Mouse (Mus musculus): Measurements from ENCODE around the gene Hoxa5.

DNA sequence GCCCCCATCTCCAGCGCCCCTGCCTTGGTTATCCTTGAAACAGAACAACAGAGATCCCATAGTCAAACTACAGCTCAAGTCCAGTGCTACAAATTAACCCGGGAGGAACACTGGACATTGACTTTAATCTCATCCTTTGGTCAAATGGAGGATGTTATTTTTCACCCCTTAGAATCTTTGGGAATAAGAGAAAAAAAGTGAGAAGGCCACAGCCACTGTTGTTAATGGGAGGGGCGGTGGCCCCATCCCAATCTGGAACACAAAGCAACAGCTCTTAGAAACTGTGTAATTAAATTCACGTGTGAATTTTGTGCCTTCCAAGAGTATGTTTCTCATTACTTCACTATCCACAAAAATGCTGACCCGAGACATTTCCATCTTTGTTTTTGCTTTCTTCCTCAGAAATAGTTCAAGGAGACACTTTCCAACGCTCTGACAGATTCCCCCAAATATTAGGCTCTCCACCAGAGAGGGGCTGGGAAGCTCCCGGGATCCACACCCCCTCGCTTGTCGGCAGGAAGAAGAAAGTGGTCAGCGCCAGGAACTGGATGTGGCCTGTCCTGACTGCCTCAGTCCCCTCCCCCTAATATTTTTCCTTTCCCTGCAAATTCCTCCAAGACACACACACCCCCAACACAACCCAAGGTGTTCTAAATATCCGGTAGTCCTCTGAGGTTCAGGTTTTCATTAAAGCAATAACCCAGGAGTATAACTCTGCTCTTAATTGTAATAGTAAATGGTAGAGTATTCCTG lies 23.3 kb upstream of the Hoxa5 start:
- TF ChIP-seq CTCF (conservative IDR thresholded peaks at IDR 0.05 in 1 of 2, IDR thresholded peaks at IDR 0.05 in 1 of 2; ENCODE audit: low read depth in 2 of 2, low read length in 2 of 2): no peak
- TF ChIP-seq RCOR1 (conservative IDR thresholded peaks at IDR 0.05; ENCODE audit: low read depth, low read length): no peak
- no peak for TF ChIP-seq POLR2A (IDR thresholded peaks at IDR 0.05; ENCODE audit: low read depth, low read length)
- no peak for TF ChIP-seq MEF2A (IDR thresholded peaks at IDR 0.05; ENCODE audit: borderline replicate concordance, low read depth, low read length)
- no peak for TF ChIP-seq USF1 (IDR thresholded peaks at IDR 0.05; ENCODE audit: low read depth, low read length)
- TF ChIP-seq CHD2 (IDR thresholded peaks at IDR 0.05; ENCODE audit: low read length): no peak
- no peak for TF ChIP-seq JUND (conservative IDR thresholded peaks at IDR 0.05; ENCODE audit: low read depth, low read length)
- TF ChIP-seq MAZ (IDR thresholded peaks at IDR 0.05; ENCODE audit: low read depth, low read length): no peak
